Mouse (Mus musculus) retina, embryonic 14.5 days (tissue): Measurements from ENCODE around the gene Diablo.

ENCODE experiments used
- DNase-seq: peaks from one replicate; pipeline ENCODE4 v3.0.0-alpha.2; 2015; ENCODE audit warnings: low spot score

Diablo gene

DNA sequence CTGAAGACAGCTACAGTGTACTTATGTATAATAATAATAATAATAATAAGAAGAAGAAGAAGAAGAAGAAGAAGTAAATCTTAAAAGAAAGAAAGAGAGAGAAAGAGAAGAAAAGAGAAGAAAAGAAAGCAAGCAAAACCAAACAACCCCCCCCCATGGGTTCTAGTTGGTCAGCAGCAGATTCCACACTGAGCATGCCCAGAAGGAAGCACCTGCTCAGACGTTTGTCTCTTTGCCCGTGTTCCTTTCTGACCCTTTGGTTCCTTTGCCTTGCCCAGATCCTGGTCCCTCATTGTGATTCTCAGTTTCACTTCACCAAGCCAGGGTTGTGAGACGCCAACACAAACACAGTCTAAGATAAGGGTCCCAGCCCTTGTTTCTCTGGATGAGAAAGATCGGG lies 22.0 kb downstream of the Diablo start:
- DNase-seq, result no peak

DNA sequence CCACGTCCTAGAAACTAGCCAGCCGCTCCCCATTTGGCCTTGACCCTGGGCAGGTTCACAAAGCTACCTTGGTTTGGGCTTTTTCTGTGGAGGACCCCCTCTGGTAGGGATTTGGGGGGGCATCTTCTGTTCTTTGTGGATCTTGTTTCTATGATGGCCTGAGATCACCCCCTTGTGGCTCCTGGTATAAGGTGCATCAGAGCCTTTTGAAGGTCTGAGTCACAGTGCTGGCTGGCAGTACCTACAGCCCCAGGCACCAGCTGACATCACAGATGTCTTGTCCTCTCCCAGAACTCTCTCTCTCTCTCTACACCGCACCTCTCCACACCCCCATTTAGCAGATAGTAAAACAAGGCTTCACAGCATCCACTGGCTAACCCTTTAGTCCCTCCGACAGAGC lies 24.3 kb downstream of the Diablo start:
- DNase-seq, result peak; percentile 50

DNA sequence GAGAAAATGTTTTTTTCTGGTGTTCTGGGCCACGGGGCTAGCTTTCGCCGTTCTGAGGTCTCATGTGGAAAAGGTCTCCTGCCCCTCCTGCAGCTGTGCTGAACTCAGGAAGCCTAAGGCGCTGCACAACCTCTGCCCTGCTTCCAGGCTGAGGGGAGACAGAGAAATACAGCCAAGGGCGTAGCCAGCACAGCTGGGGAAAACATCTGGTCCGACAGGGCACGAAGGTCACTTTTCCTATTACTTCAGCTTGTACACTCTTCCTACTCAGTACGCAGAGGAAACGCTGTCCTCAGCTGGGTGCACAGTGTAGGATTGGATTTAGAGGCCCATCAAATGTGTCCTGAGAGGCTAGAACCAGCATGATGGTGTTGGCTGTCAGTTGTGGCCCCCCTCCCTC lies 34.0 kb downstream of the Diablo start:
- no peak for DNase-seq

DNA sequence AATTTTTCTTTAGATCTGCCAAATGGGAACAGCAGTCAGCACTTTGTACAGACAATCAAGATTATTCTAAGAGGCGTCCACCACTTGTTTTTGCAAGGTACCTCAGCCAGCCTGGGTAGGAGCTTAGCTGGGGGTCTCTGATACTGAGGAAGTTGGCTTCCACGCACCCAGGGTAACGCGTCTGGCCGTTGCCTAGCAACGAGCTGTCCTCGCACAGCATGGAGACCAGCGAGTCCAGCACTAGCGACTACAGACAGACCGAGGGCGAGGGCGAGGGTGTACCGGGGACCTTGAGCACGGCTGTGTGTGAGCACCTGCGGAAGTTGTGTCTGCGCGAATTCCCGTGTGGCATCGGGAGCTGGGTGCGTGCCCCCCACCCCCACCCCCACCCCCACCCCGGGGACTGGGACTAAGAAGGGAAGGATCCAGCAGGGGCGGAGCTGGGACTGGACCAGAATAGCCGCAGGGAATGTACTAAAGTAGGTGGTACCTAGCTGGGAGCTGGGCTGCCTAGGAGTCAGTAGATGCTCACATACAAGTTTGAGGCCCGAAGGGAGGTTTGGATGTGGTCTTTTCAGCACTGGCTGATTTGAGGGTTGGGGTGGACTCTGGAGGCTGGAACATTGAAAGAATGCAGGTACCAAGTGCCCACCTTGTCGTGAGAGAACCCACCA lies 34.7 kb downstream of the Diablo start, which contains the start of the genes Lrrc43 and Il31:
Lrrc43 (plus strand) TSS at position 194 of the 674 bp plus-strand sequence.
Il31 (minus strand) TSS at position 378 of the 674 bp plus-strand sequence.
- DNase-seq, result peak; percentile 72

DNA sequence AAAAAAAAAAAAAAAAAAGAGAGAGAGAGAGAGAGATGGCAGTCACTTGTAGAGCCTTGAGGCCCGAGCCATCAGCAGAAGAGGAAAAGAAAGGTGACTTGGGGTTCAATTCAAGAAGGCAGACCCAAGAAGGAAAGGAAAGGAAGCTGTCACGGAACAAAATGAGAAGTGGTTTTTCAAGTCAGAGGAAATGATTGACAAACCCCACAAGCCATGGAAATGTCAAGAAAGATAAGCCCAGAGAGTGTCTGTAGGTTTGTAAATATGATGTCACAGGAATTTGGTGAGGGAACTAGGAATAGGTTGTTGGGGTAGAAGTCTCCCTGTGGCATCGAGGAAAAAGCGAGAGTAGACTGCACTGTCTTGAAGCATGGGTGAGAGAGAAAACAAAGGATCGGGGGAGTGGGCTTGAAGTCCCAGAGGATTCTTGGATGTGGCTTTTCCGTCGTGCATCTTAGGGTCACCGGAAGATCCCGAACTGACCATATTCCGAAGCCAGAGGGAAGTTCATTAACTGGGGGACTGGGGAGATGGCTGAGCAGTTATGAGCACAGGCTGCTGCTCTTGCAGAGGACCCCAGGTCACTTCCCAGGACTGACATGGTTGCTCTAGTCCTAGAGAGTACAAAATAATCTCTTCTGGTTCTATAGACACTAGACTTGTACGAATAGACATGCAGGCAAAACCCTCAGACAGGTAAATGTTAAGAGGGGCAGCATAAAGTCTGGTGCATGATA lies 36.1 kb downstream of the Diablo start:
- DNase-seq, result no peak

DNA sequence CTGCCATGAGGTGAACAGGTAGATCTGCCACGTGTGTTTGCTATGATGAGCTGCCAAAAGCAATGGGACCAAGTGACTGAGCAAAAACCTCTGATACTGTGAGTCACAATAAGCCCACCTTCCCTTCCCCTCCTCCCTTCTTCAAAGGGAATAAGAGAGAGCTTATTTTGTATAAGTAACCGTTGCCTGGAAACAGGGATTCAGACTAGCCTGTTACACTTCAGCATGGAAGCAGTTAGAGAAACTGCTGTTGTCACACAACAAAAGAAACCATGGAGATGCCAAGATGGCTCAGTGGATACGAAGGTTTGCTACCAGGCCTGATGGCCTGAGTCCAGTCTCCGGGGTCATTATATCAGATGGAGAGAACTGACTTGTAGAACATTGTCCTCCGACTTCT lies 50.2 kb downstream of the Diablo start:
- no peak for DNase-seq

DNA sequence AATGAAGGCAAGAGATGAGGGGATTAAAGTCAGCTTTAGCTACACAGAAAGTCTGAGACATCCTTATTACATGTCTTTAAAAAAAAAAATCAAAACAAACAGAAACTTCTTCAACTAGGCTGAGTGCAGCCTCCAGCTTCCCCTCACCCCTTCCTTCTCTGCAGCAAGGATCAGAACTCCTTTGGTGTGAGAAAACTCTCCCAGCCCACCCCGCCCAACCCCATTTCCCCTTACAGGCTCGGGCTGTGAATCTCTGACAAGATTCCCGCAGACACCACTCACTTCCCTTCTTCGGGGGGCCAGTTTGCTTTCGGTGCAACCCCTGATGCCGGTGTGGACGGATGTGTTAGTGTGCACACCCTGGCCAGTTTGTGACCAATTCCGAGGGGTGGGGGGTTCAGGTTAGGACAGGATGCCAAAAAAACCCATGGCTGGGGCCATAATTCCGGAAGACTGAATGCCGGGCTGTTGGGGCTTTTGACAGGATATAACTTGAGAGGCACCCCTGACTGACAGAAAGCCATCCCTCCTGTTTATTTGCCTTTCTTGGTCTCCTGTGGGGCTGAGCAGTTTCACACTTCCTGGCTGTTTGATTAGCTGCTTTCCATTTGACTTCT lies 53.1 kb downstream of the Diablo start:
- no peak for DNase-seq

DNA sequence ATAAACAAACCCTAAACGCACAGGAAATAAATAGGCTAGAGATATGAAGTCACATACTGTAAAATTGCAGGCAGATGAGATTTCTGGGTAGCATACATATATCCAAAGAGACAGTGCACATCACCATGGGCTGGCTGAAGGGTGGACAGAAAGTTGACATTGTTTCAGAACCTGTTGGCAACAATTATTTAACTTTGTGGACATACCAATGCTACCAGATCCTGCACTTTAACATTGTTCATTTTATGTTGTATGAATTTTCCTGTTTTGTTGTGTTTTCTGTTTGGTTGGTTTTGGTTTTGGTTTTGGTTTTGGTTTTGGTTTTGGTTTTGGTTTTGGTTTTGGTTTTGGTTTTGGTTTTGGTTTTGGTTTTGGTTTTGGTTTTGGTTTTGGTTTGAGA lies 59.3 kb downstream of the Diablo start:
- DNase-seq, result no peak

DNA sequence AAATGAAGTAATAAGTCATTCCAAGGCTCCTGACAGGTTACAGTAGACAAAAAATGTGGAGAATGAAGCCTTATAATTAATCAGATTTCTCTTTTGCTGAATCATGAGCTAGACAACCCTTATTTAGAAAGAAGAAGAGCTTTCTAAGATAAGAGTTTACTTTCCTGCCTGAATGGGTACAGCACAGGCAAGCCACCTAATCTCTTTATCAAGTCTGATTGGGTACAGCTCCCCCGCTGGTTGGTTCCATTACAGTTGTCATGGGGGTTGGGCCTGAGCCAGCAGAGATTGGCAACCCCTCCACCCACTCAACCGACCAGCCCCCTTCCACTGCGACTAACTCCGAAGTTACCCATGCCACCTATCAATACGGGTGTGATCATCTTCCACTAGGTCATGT lies 62.6 kb downstream of the Diablo start:
- peak; percentile 7 for DNase-seq
